Mouse (Mus musculus): Measurements from ENCODE around the gene Gpbar1.

DNA sequence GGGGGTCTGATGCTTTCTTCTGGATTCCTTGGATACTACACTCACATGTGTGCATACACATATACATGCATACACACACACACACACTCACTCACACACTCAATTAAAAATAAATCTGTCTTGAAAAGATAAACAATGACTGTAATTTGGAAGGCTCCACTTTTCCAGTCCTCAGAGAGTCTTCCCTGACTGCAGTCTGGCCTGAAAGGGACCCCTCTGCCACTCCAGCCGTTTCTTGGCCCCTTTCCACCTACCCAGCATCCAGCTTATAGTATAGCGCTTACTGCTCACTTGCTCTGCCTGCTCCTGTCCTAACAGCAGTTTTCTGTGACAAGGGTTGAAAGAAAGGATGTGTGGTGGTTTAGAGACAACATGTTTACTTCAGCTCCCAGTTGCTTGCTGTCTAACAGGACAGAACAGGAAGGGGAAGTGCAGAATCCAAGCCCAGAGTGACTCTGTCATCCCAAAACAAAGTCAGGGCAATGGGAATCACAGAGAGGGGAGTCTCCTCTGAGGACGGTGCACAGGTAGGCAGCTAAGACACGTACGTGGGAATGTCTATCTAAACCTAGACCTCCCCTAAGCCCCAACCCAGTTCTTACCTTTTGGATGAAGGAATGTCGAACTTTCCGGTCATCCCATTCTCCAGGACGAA is 15.1 kb downstream of the Gpbar1 start:
- TF ChIP-seq CTCF (IDR thresholded peaks at IDR 0.05; ENCODE audit: low read depth) = no peak
- no peak for TF ChIP-seq EP300 (IDR thresholded peaks at IDR 0.05; ENCODE audit: low read depth)
